Mouse (Mus musculus): Measurements from ENCODE around the gene Efcab8. TPM values are rescaled to one million over a fixed set of nuclear protein-coding genes. Genes with fewer than 3 reads are reported as not detected.

The Efcab8 gene
- 0.27 TPM in 1 of 2 replicates, not detected in the other for polyA plus RNA-seq (2015; fragmentation: Nextera tagmentation; extraction: Ambion mirVana)

GRCm38 (mm10) chr2:153779394-153779981 is at the start of gene Efcab8:
Efcab8 (plus strand) TSS chr2:153779931.
- Histone ChIP-seq H3K9ac (replicated peaks; ENCODE audit: low read depth, low read length) (peak within 1 kb of the TSS; percentile 34), H3K27me3 (replicated peaks; ENCODE audit: control insufficient read depth, insufficient read depth, low read length) (no peaks in the 10 kb centered on the region), H3K27ac (ENCODE audit: low read length) (no peak within 1 kb of the TSS), H3K4me1 (replicated peaks; ENCODE audit: control insufficient read depth, insufficient read depth, low read length) (peaks cover 4% of the 10 kb centered on the region), H3K9me3 (ENCODE audit: control insufficient read depth, low read length) (no peaks in the 10 kb centered on the region), H3K36me3 (ENCODE audit: control insufficient read depth, insufficient read depth) (no peaks in the 10 kb centered on the region), H3K4me2 (ENCODE audit: low read length) (peak within 1 kb of the TSS; percentile 57), H3K4me3 (replicated peaks; ENCODE audit: low read length) (peak within 1 kb of the TSS; percentile 34)
- 52% methylated on average over 12 of the region's 12 CpGs for WGBS
- ATAC-seq: no peak

GRCm38 (mm10) chr2:153734033-153734432 is 45.7 kb upstream of the Efcab8 start:
- Histone ChIP-seq H3K4me3 (replicated peaks; ENCODE audit: low read length) (no peak overlapping the region), H3K9me3 (ENCODE audit: control insufficient read depth, low read length) (no peaks in the 10 kb centered on the region), H3K9ac (replicated peaks; ENCODE audit: low read depth, low read length) (no peak overlapping the region), H3K4me2 (ENCODE audit: low read length) (no peak overlapping the region), H3K27me3 (replicated peaks; ENCODE audit: control insufficient read depth, insufficient read depth, low read length) (no peaks in the 10 kb centered on the region), H3K36me3 (ENCODE audit: control insufficient read depth, insufficient read depth) (no peaks in the 10 kb centered on the region), H3K4me1 (replicated peaks; ENCODE audit: control insufficient read depth, insufficient read depth, low read length) (no peaks in the 10 kb centered on the region), H3K27ac (ENCODE audit: low read length) (no peak overlapping the region)
- no peak for ATAC-seq
- WGBS: 84% methylated on average over 4 of the region's 4 CpGs

GRCm38 (mm10) chr2:153740500-153741436 is 39.0 kb upstream of the Efcab8 start, which contains the start of gene Mapre1:
Mapre1 (plus strand) TSS chr2:153741274.
- 11% methylated on average over 58 of the region's 58 CpGs for WGBS
- peak; percentile 97 for ATAC-seq

GRCm38 (mm10) chr2:153741437-153742065 is 38.2 kb upstream of the Efcab8 start:
- ATAC-seq: peak; percentile 81

More at GRCm38 (mm10) chr2:153740500-153741436, 39.0 kb upstream of the Efcab8 start, which contains the start of gene Mapre1:
- Histone ChIP-seq H3K27ac (ENCODE audit: low read length) (peak within 1 kb of the TSS; percentile 95), H3K27me3 (replicated peaks; ENCODE audit: control insufficient read depth, insufficient read depth, low read length) (no peaks in the 10 kb centered on the region), H3K4me2 (ENCODE audit: low read length) (peak within 1 kb of the TSS; percentile 74), H3K9me3 (ENCODE audit: control insufficient read depth, low read length) (no peaks in the 10 kb centered on the region), H3K4me3 (replicated peaks; ENCODE audit: low read length) (peak within 1 kb of the TSS; percentile 86), H3K4me1 (replicated peaks; ENCODE audit: control insufficient read depth, insufficient read depth, low read length) (peaks cover 28% of the 10 kb centered on the region), H3K36me3 (ENCODE audit: control insufficient read depth, insufficient read depth) (no peaks in the 10 kb centered on the region), H3K9ac (replicated peaks; ENCODE audit: low read depth, low read length) (peak within 1 kb of the TSS; percentile 76)

GRCm38 (mm10) chr2:153747994-153748393 is 31.7 kb upstream of the Efcab8 start:
- no peak overlapping the region for H3K4me2 ChIP-seq (ENCODE audit: low read length)
- no peak overlapping the region for H3K27ac ChIP-seq (ENCODE audit: low read length)
- no peaks in the 10 kb centered on the region for H3K9me3 ChIP-seq (ENCODE audit: control insufficient read depth, low read length)
- H3K27me3 ChIP-seq (replicated peaks; ENCODE audit: control insufficient read depth, insufficient read depth, low read length): no peaks in the 10 kb centered on the region
- no peak for ATAC-seq
- no peak overlapping the region for H3K4me3 ChIP-seq (replicated peaks; ENCODE audit: low read length)
- H3K36me3 ChIP-seq (ENCODE audit: control insufficient read depth, insufficient read depth): peaks cover 4% of the 10 kb centered on the region; the same call in 1 of the 2 replicates
- no peak overlapping the region for H3K9ac ChIP-seq (replicated peaks; ENCODE audit: low read depth, low read length)
- peaks cover 14% of the 10 kb centered on the region for H3K4me1 ChIP-seq (replicated peaks; ENCODE audit: control insufficient read depth, insufficient read depth, low read length)

More at GRCm38 (mm10) chr2:153741437-153742065, 38.2 kb upstream of the Efcab8 start:
- H3K4me2 ChIP-seq (ENCODE audit: low read length): peak overlapping the region; percentile 64
- H3K4me1 ChIP-seq (replicated peaks; ENCODE audit: control insufficient read depth, insufficient read depth, low read length): peaks cover 28% of the 10 kb centered on the region
- H3K27me3 ChIP-seq (replicated peaks; ENCODE audit: control insufficient read depth, insufficient read depth, low read length): no peaks in the 10 kb centered on the region
- peak overlapping the region; percentile 86 for H3K4me3 ChIP-seq (replicated peaks; ENCODE audit: low read length)
- peak overlapping the region; percentile 95 for H3K27ac ChIP-seq (ENCODE audit: low read length)
- H3K9ac ChIP-seq (replicated peaks; ENCODE audit: low read depth, low read length): peak overlapping the region; percentile 76
- WGBS: under 1% methylated on average over 52 of the region's 56 CpGs
- H3K9me3 ChIP-seq (ENCODE audit: control insufficient read depth, low read length): no peaks in the 10 kb centered on the region
- no peaks in the 10 kb centered on the region for H3K36me3 ChIP-seq (ENCODE audit: control insufficient read depth, insufficient read depth)

- Histone ChIP-seq H3K4me1 (replicated peaks; ENCODE audit: control insufficient read depth, insufficient read depth, low read length) (0 out of 2 replicates have a peak, but pooled peaks cover 1% of the 10 kb centered on the region), H3K36me3 (ENCODE audit: control insufficient read depth, insufficient read depth) (peaks cover 6% of the 10 kb centered on the region; the same call in 1 of the 2 replicates), H3K9me3 (ENCODE audit: control insufficient read depth, low read length) (no peaks in the 10 kb centered on the region), H3K9ac (replicated peaks; ENCODE audit: low read depth, low read length) (no peak overlapping the region), H3K27ac (ENCODE audit: low read length) (no peak overlapping the region), H3K27me3 (replicated peaks; ENCODE audit: control insufficient read depth, insufficient read depth, low read length) (no peaks in the 10 kb centered on the region), H3K4me3 (replicated peaks; ENCODE audit: low read length) (no peak overlapping the region), H3K4me2 (ENCODE audit: low read length) (no peak overlapping the region)
- ATAC-seq: no peak
- WGBS: 88% methylated on average over 2 of the region's 2 CpGs
Measured at GRCm38 (mm10) chr2:153750363-153750762, 29.4 kb upstream of the Efcab8 start.

GRCm38 (mm10) chr2:153762121-153762520 is 17.6 kb upstream of the Efcab8 start:
- H3K9me3 ChIP-seq (ENCODE audit: control insufficient read depth, low read length): no peaks in the 10 kb centered on the region
- no peak overlapping the region for H3K9ac ChIP-seq (replicated peaks; ENCODE audit: low read depth, low read length)
- ATAC-seq: no peak
- H3K36me3 ChIP-seq (ENCODE audit: control insufficient read depth, insufficient read depth): peaks cover 40% of the 10 kb centered on the region
- H3K27ac ChIP-seq (ENCODE audit: low read length): no peak overlapping the region
- 93% methylated on average over 5 of the region's 5 CpGs for WGBS
- no peaks in the 10 kb centered on the region for H3K4me1 ChIP-seq (replicated peaks; ENCODE audit: control insufficient read depth, insufficient read depth, low read length)
- no peak overlapping the region for H3K4me2 ChIP-seq (ENCODE audit: low read length)
- no peaks in the 10 kb centered on the region for H3K27me3 ChIP-seq (replicated peaks; ENCODE audit: control insufficient read depth, insufficient read depth, low read length)
- no peak overlapping the region for H3K4me3 ChIP-seq (replicated peaks; ENCODE audit: low read length)

GRCm38 (mm10) chr2:153767484-153767883 is 12.2 kb upstream of the Efcab8 start:
- H3K27me3 ChIP-seq (replicated peaks; ENCODE audit: control insufficient read depth, insufficient read depth, low read length): no peaks in the 10 kb centered on the region
- no peak overlapping the region for H3K4me3 ChIP-seq (replicated peaks; ENCODE audit: low read length)
- H3K9me3 ChIP-seq (ENCODE audit: control insufficient read depth, low read length): no peaks in the 10 kb centered on the region
- H3K9ac ChIP-seq (replicated peaks; ENCODE audit: low read depth, low read length): no peak overlapping the region
- ATAC-seq: no peak
- no peak overlapping the region for H3K27ac ChIP-seq (ENCODE audit: low read length)
- H3K4me1 ChIP-seq (replicated peaks; ENCODE audit: control insufficient read depth, insufficient read depth, low read length): no peaks in the 10 kb centered on the region
- H3K4me2 ChIP-seq (ENCODE audit: low read length): no peak overlapping the region
- 47% methylated on average over 6 of the region's 6 CpGs for WGBS
- peaks cover 15% of the 10 kb centered on the region for H3K36me3 ChIP-seq (ENCODE audit: control insufficient read depth, insufficient read depth)

GRCm38 (mm10) chr2:153768881-153769280 is 10.8 kb upstream of the Efcab8 start:
- Histone ChIP-seq H3K36me3 (ENCODE audit: control insufficient read depth, insufficient read depth) (peaks cover 15% of the 10 kb centered on the region), H3K4me3 (replicated peaks; ENCODE audit: low read length) (no peak overlapping the region), H3K9me3 (ENCODE audit: control insufficient read depth, low read length) (peaks cover 2% of the 10 kb centered on the region), H3K9ac (replicated peaks; ENCODE audit: low read depth, low read length) (no peak overlapping the region), H3K4me2 (ENCODE audit: low read length) (no peak overlapping the region), H3K4me1 (replicated peaks; ENCODE audit: control insufficient read depth, insufficient read depth, low read length) (no peaks in the 10 kb centered on the region), H3K27me3 (replicated peaks; ENCODE audit: control insufficient read depth, insufficient read depth, low read length) (no peaks in the 10 kb centered on the region), H3K27ac (ENCODE audit: low read length) (no peak overlapping the region)
- ATAC-seq: no peak
- 66% methylated on average over 2 of the region's 2 CpGs for WGBS

All from forebrain, embryonic 16.5 days (tissue).